Mouse (Mus musculus) E14TG2a.4 (cell line): ENCODE data around the gene Xpo6.

Source experiments
- CTCF ChIP-seq: conservative IDR thresholded peaks from 2 replicates; pipeline ENCODE4 v1.5.1; 2014; ENCODE audit warnings: low read length
- NANOG ChIP-seq: IDR thresholded peaks from 2 replicates; pipeline ENCODE4 v1.6.1; 2014; ENCODE audit warnings: borderline replicate concordance, low read length, mixed read lengths
- POU5F1 ChIP-seq: IDR thresholded peaks from 2 replicates; pipeline ENCODE4 v1.6.1; 2014; ENCODE audit warnings: low read length, borderline replicate concordance

- TF ChIP-seq CTCF (no peak), NANOG (no peak), POU5F1 (no peak)
Measured at GRCm38 (mm10) chr7:126093162-126093561, 107.1 kb downstream of the Xpo6 start.
